Mouse (Mus musculus): ENCODE measurements around the gene Zfp189. TPM values are rescaled to one million over a fixed set of nuclear protein-coding genes. Genes with fewer than 3 reads are reported as not detected.

The Zfp189 gene
- polyA plus RNA-seq, 1 experiment from 2014 or later, result 15.4 TPM

- Histone ChIP-seq H3K4me1 (replicated peaks; ENCODE audit: control insufficient read depth, insufficient read depth, low read length) (no peaks in the 10 kb centered on the region), H3K9me3 (ENCODE audit: control insufficient read depth, low read length) (no peaks in the 10 kb centered on the region), H3K4me2 (replicated peaks; ENCODE audit: low read depth, low read length) (no peak overlapping the region), H3K27me3 (ENCODE audit: control insufficient read depth, insufficient read depth, low read length) (no peaks in the 10 kb centered on the region), H3K27ac (ENCODE audit: low read depth, low read length) (no peak overlapping the region), H3K9ac (ENCODE audit: low read depth, low read length) (no peak overlapping the region), H3K4me3 (ENCODE audit: low read depth, low read length) (no peak overlapping the region), H3K36me3 (ENCODE audit: control insufficient read depth, insufficient read depth, low read length) (no peaks in the 10 kb centered on the region)
- DNase-seq (ENCODE audit: low spot score) (no peak), ATAC-seq (ENCODE audit: low FRiP score) (no peak)
- 89% methylated on average over 9 of the region's 9 CpGs for WGBS
Measured at GRCm38 (mm10) chr4:49522576-49522975, 1.6 kb downstream of the Zfp189 start.

GRCm38 (mm10) chr4:49535036-49535435, 14.1 kb downstream of the Zfp189 start:
- 84% methylated on average over 3 of the region's 3 CpGs for WGBS

GRCm38 (mm10) chr4:49535675-49536294, 14.8 kb downstream of the Zfp189 start:
- WGBS, result 89% methylated on average over 4 of the region's 4 CpGs
- Histone ChIP-seq H3K4me3 (ENCODE audit: low read depth, low read length) (no peak overlapping the region), H3K27me3 (ENCODE audit: control insufficient read depth, insufficient read depth, low read length) (no peaks in the 10 kb centered on the region), H3K9ac (ENCODE audit: low read depth, low read length) (no peak overlapping the region), H3K4me1 (replicated peaks; ENCODE audit: control insufficient read depth, insufficient read depth, low read length) (no peaks in the 10 kb centered on the region), H3K4me2 (replicated peaks; ENCODE audit: low read depth, low read length) (no peak overlapping the region), H3K27ac (ENCODE audit: low read depth, low read length) (no peak overlapping the region), H3K36me3 (ENCODE audit: control insufficient read depth, insufficient read depth, low read length) (no peaks in the 10 kb centered on the region), H3K9me3 (ENCODE audit: control insufficient read depth, low read length) (no peaks in the 10 kb centered on the region)
- no peak for DNase-seq (ENCODE audit: low spot score)
- ATAC-seq (ENCODE audit: low FRiP score), result no peak

More at GRCm38 (mm10) chr4:49535036-49535435, 14.1 kb downstream of the Zfp189 start:
- DNase-seq (ENCODE audit: low spot score) (no peak), ATAC-seq (ENCODE audit: low FRiP score) (no peak)
- H3K36me3 ChIP-seq (ENCODE audit: control insufficient read depth, insufficient read depth, low read length), result peaks cover 3% of the 10 kb centered on the region; the same call in 1 of the 2 replicates
- no peaks in the 10 kb centered on the region for H3K9me3 ChIP-seq (ENCODE audit: control insufficient read depth, low read length)
- no peak overlapping the region for H3K27ac ChIP-seq (ENCODE audit: low read depth, low read length)
- H3K27me3 ChIP-seq (ENCODE audit: control insufficient read depth, insufficient read depth, low read length), result no peaks in the 10 kb centered on the region
- no peak overlapping the region for H3K4me3 ChIP-seq (ENCODE audit: low read depth, low read length)
- H3K4me2 ChIP-seq (replicated peaks; ENCODE audit: low read depth, low read length), result no peak overlapping the region
- no peaks in the 10 kb centered on the region for H3K4me1 ChIP-seq (replicated peaks; ENCODE audit: control insufficient read depth, insufficient read depth, low read length)
- no peak overlapping the region for H3K9ac ChIP-seq (ENCODE audit: low read depth, low read length)

GRCm38 (mm10) chr4:49536671-49537070, 15.7 kb downstream of the Zfp189 start:
- no peak overlapping the region for H3K27ac ChIP-seq (ENCODE audit: low read depth, low read length)
- DNase-seq (ENCODE audit: low spot score), result no peak
- H3K4me1 ChIP-seq (replicated peaks; ENCODE audit: control insufficient read depth, insufficient read depth, low read length), result no peaks in the 10 kb centered on the region
- no peaks in the 10 kb centered on the region for H3K36me3 ChIP-seq (ENCODE audit: control insufficient read depth, insufficient read depth, low read length)
- no peak overlapping the region for H3K4me3 ChIP-seq (ENCODE audit: low read depth, low read length)
- ATAC-seq (ENCODE audit: low FRiP score), result no peak
- H3K9ac ChIP-seq (ENCODE audit: low read depth, low read length), result no peak overlapping the region
- WGBS, result 92% methylated on average over 4 of the region's 4 CpGs
- no peaks in the 10 kb centered on the region for H3K9me3 ChIP-seq (ENCODE audit: control insufficient read depth, low read length)
- H3K27me3 ChIP-seq (ENCODE audit: control insufficient read depth, insufficient read depth, low read length), result no peaks in the 10 kb centered on the region
- H3K4me2 ChIP-seq (replicated peaks; ENCODE audit: low read depth, low read length), result no peak overlapping the region

- Histone ChIP-seq H3K27me3 (ENCODE audit: control insufficient read depth, insufficient read depth, low read length) (no peaks in the 10 kb centered on the region), H3K36me3 (ENCODE audit: control insufficient read depth, insufficient read depth, low read length) (no peaks in the 10 kb centered on the region), H3K4me1 (replicated peaks; ENCODE audit: control insufficient read depth, insufficient read depth, low read length) (no peaks in the 10 kb centered on the region), H3K27ac (ENCODE audit: low read depth, low read length) (no peak overlapping the region), H3K4me3 (ENCODE audit: low read depth, low read length) (no peak overlapping the region), H3K9ac (ENCODE audit: low read depth, low read length) (no peak overlapping the region), H3K9me3 (ENCODE audit: control insufficient read depth, low read length) (no peaks in the 10 kb centered on the region), H3K4me2 (replicated peaks; ENCODE audit: low read depth, low read length) (no peak overlapping the region)
- DNase-seq (ENCODE audit: low spot score) (no peak), ATAC-seq (ENCODE audit: low FRiP score) (no peak)
- WGBS, result 88% methylated on average over 6 of the region's 6 CpGs
Measured at GRCm38 (mm10) chr4:49539665-49540064, 18.7 kb downstream of the Zfp189 start.

GRCm38 (mm10) chr4:49540966-49541365, 20.0 kb downstream of the Zfp189 start:
- H3K9ac ChIP-seq (ENCODE audit: low read depth, low read length), result no peak overlapping the region
- no peak for DNase-seq (ENCODE audit: low spot score)
- no peak overlapping the region for H3K4me3 ChIP-seq (ENCODE audit: low read depth, low read length)
- no peaks in the 10 kb centered on the region for H3K4me1 ChIP-seq (replicated peaks; ENCODE audit: control insufficient read depth, insufficient read depth, low read length)
- no peak overlapping the region for H3K4me2 ChIP-seq (replicated peaks; ENCODE audit: low read depth, low read length)
- H3K9me3 ChIP-seq (ENCODE audit: control insufficient read depth, low read length), result no peaks in the 10 kb centered on the region
- WGBS, result 64% methylated on average over 3 of the region's 3 CpGs
- ATAC-seq (ENCODE audit: low FRiP score), result no peak
- H3K36me3 ChIP-seq (ENCODE audit: control insufficient read depth, insufficient read depth, low read length), result no peaks in the 10 kb centered on the region
- H3K27ac ChIP-seq (ENCODE audit: low read depth, low read length), result no peak overlapping the region
- H3K27me3 ChIP-seq (ENCODE audit: control insufficient read depth, insufficient read depth, low read length), result no peaks in the 10 kb centered on the region

GRCm38 (mm10) chr4:49546026-49546425, 25.1 kb downstream of the Zfp189 start:
- Histone ChIP-seq H3K9me3 (ENCODE audit: control insufficient read depth, low read length) (no peaks in the 10 kb centered on the region), H3K4me2 (replicated peaks; ENCODE audit: low read depth, low read length) (no peak overlapping the region), H3K4me1 (replicated peaks; ENCODE audit: control insufficient read depth, insufficient read depth, low read length) (no peaks in the 10 kb centered on the region), H3K4me3 (ENCODE audit: low read depth, low read length) (no peak overlapping the region), H3K9ac (ENCODE audit: low read depth, low read length) (no peak overlapping the region), H3K27me3 (ENCODE audit: control insufficient read depth, insufficient read depth, low read length) (no peaks in the 10 kb centered on the region), H3K36me3 (ENCODE audit: control insufficient read depth, insufficient read depth, low read length) (no peaks in the 10 kb centered on the region), H3K27ac (ENCODE audit: low read depth, low read length) (no peak overlapping the region)
- DNase-seq (ENCODE audit: low spot score) (no peak), ATAC-seq (ENCODE audit: low FRiP score) (no peak)
- 93% methylated on average over 2 of the region's 2 CpGs for WGBS

- ATAC-seq (ENCODE audit: low FRiP score) (no peak), DNase-seq (ENCODE audit: low spot score) (no peak)
- Histone ChIP-seq H3K27ac (ENCODE audit: low read depth, low read length) (no peak overlapping the region), H3K9ac (ENCODE audit: low read depth, low read length) (no peak overlapping the region), H3K4me1 (replicated peaks; ENCODE audit: control insufficient read depth, insufficient read depth, low read length) (no peaks in the 10 kb centered on the region), H3K4me3 (ENCODE audit: low read depth, low read length) (no peak overlapping the region), H3K36me3 (ENCODE audit: control insufficient read depth, insufficient read depth, low read length) (no peaks in the 10 kb centered on the region), H3K27me3 (ENCODE audit: control insufficient read depth, insufficient read depth, low read length) (no peaks in the 10 kb centered on the region), H3K9me3 (ENCODE audit: control insufficient read depth, low read length) (no peaks in the 10 kb centered on the region), H3K4me2 (replicated peaks; ENCODE audit: low read depth, low read length) (no peak overlapping the region)
- 77% methylated on average over 6 of the region's 6 CpGs for WGBS
Measured at GRCm38 (mm10) chr4:49546873-49547543, 26.0 kb downstream of the Zfp189 start.
